Mouse (Mus musculus) liver, embryonic 12.5 days (tissue): ENCODE data around the gene Parp16. TPM values are rescaled to one million over a fixed set of nuclear protein-coding genes. Genes with fewer than 3 reads are reported as not detected.
"Not testable (repeated sequence)": the region's sequence is repeated elsewhere in the genome, so short reads cannot be mapped to it uniquely, and the experiment has no call there.

Experiments used
- ATAC-seq: fragments of 200-750 bp; cut with Nextera tagmentation; 2 replicates; pipeline ENCODE4 v1.8.0; 2017; ENCODE audit warnings: moderate number of reproducible peaks, mild to moderate bottlenecking, moderate library complexity
- H3K27ac ChIP-seq: fragments of 300-500 bp; sonication (generic); 2 replicates; pipeline ENCODE4 v1.5.1; 2016; ENCODE audit warnings: mild to moderate bottlenecking
- H3K27me3 ChIP-seq: fragments of 300-500 bp; sonication (generic); replicated peaks from 2 replicates; pipeline ENCODE4 v1.6.1; 2016; ENCODE audit warnings: mild to moderate bottlenecking, moderate library complexity
- H3K36me3 ChIP-seq: fragments of 300-500 bp; sonication (generic); 2 replicates; pipeline ENCODE4 v1.6.1; 2016; ENCODE audit warnings: mild to moderate bottlenecking, moderate library complexity
- H3K4me1 ChIP-seq: fragments of 300-500 bp; sonication (generic); 2 replicates; pipeline ENCODE4 v1.6.1; 2016
- H3K4me2 ChIP-seq: fragments of 300-500 bp; sonication (generic); 2 replicates; pipeline ENCODE4 v1.6.1; 2016; ENCODE audit warnings: mild to moderate bottlenecking, moderate library complexity
- H3K4me3 ChIP-seq: fragments of 300-500 bp; sonication (generic); 2 replicates; pipeline ENCODE4 v1.5.1; 2016; ENCODE audit warnings: mild to moderate bottlenecking, moderate library complexity
- H3K9ac ChIP-seq: fragments of 300-500 bp; sonication (generic); 2 replicates; pipeline ENCODE4 v1.6.1; 2016; ENCODE audit warnings: mild to moderate bottlenecking, moderate library complexity
- H3K9me3 ChIP-seq: fragments of 300-500 bp; sonication (generic); replicated peaks from 2 replicates; pipeline ENCODE4 v1.6.1; 2016; ENCODE audit warnings: mild to moderate bottlenecking, moderate library complexity
- WGBS: fragments of 180-500 bp; shearing (Covaris S2); methylation state at CpG from one replicate; pipeline ENCODE4 v1.1.7; 2016; ENCODE audit not compliant: insufficient replicate concordance; 5-methylcytosine and 5-hydroxymethylcytosine counted together
- polyA plus RNA-seq: library from polyadenylated mRNA; unstranded; fragments of >200 nt; fragmentation: Nextera tagmentation; extraction: Ambion mirVana; gene quantifications from 2 replicates; pipeline ENCODE4 v1.2.1, GENCODE M21; 2016

Gene Parp16
- polyA plus RNA-seq, 1 experiment from 2014 or later, result 7.7 TPM

DNA sequence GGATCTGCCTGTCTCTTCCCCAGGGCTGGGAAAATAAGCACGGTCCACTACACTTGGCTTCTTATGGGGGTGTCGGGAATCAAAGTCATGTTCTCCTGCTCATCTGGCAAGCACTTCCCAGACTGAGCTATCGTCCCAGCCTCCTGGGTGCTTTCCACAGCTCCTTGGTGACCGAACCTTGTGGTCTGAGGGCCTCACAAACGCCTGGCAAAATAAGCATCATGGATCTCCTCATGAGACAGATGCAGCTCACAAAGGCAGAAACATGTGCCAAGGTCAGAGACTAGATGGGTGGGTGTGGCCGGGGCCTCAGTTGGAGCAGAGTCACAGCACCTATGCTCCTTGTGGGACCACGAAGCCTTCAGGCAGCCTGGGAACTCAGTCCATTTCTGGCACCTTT, 64.2 kb downstream of the Parp16 start:
- Histone ChIP-seq H3K27ac (no peak overlapping the region), H3K4me2 (no peak overlapping the region), H3K36me3 (no peaks in the 10 kb centered on the region), H3K27me3 (no peaks in the 10 kb centered on the region), H3K9me3 (no peaks in the 10 kb centered on the region), H3K4me3 (no peak overlapping the region), H3K9ac (no peak overlapping the region), H3K4me1 (no peaks in the 10 kb centered on the region)
- no peak for ATAC-seq
- WGBS, result 64% methylated on average over 7 of the region's 7 CpGs

DNA sequence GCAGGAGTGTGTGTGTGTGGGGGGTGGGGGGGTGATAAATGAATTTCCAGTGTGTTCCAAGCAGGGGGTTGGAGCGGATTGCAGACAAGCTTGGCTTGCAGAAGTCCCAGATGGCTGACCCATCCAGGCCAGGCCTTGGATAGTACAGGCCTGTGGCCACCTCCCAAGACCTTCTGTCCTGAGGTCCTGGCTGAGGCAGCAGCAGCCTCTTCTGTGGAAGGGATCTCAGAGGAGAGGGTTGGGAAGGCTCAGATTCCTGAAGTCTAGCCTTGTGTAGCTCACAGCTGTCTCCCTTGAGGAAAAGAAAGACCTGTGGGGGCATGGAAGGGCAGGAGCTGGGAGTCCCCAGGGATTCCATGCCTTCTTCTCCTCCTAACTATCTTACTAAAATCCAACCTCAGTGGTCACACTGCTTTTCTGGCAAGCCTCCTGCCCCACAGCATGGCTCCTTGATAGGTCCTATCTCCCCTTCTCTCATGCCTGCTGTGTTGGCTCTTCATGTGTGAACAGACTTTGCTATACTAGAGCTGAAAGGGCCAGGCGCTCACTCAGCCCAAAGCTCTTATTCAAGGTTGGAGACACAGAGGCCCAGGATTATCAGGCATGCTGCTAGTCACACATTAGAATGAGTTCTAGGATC, 66.6 kb downstream of the Parp16 start:
- H3K27ac ChIP-seq, result no peak overlapping the region
- H3K27me3 ChIP-seq, result peaks cover 9% of the 10 kb centered on the region; the same call in 1 of the 2 replicates
- no peaks in the 10 kb centered on the region for H3K36me3 ChIP-seq
- no peak overlapping the region for H3K4me2 ChIP-seq
- no peak overlapping the region for H3K4me3 ChIP-seq
- H3K9me3 ChIP-seq, result no peaks in the 10 kb centered on the region
- WGBS, result 65% methylated on average over 2 of the region's 2 CpGs
- no peaks in the 10 kb centered on the region for H3K4me1 ChIP-seq
- no peak for ATAC-seq
- no peak overlapping the region for H3K9ac ChIP-seq

DNA sequence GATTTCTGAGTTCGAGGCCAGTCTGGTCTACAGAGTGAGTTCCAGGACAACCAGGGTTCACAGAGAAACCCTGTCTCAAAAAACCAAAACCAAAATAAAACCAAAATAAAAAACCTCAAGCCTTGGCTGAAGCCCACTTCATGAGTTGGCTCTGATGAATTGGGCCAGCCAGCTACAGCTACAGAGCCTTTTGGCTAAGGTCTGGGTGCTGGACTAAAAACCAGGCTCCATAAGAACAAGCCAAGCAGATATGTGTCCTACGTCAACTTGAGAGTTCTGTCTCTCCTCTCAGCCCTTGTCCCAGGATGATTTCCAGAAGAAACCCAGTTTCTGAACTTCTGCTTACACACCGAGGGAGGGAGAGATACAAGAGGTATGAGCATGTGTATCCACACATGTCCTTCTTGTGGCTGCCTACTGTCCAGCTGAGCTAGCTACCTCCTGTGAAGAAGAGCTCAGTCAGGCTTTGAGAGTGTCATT, 67.5 kb downstream of the Parp16 start:
- Histone ChIP-seq H3K4me3 (no peak overlapping the region), H3K27me3 (peaks cover 11% of the 10 kb centered on the region; the same call in 1 of the 2 replicates), H3K4me2 (no peak overlapping the region), H3K27ac (no peak overlapping the region), H3K9ac (no peak overlapping the region), H3K4me1 (no peaks in the 10 kb centered on the region), H3K9me3 (no peaks in the 10 kb centered on the region), H3K36me3 (no peaks in the 10 kb centered on the region)
- 67% methylated on average over 3 of the region's 3 CpGs for WGBS
- ATAC-seq, result no peak

DNA sequence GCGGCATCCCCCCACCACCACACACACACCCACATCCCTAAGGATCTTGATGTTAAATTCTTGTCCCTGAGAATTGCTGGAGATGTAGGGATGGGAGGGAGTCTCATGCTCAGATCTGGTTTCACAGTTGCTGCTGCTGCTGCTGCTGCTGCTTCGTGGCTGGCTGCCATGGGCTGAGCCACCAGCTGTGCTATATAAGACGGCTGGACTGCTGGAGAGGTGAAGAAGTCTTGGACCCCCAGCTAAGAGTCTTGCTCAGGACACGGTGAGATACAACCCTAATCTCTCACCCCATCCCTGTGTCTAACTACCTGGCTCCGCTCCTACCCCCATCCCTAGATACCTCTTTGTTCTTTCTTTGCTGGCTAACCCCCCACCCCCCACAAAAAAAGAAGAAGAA, 69.8 kb downstream of the Parp16 start, which contains the start of gene Cilp:
Cilp (plus strand) TSS at position 222 of the 400 bp plus-strand sequence.
- Histone ChIP-seq H3K4me1 (no peaks in the 10 kb centered on the region), H3K27me3 (peaks cover 23% of the 10 kb centered on the region), H3K27ac (no peak within 1 kb of the TSS), H3K9ac (no peak within 1 kb of the TSS), H3K4me2 (no peak within 1 kb of the TSS), H3K36me3 (no peaks in the 10 kb centered on the region), H3K9me3 (no peaks in the 10 kb centered on the region), H3K4me3 (no peak within 1 kb of the TSS)
- no peak for ATAC-seq
- WGBS, result 55% methylated on average over 5 of the region's 5 CpGs

DNA sequence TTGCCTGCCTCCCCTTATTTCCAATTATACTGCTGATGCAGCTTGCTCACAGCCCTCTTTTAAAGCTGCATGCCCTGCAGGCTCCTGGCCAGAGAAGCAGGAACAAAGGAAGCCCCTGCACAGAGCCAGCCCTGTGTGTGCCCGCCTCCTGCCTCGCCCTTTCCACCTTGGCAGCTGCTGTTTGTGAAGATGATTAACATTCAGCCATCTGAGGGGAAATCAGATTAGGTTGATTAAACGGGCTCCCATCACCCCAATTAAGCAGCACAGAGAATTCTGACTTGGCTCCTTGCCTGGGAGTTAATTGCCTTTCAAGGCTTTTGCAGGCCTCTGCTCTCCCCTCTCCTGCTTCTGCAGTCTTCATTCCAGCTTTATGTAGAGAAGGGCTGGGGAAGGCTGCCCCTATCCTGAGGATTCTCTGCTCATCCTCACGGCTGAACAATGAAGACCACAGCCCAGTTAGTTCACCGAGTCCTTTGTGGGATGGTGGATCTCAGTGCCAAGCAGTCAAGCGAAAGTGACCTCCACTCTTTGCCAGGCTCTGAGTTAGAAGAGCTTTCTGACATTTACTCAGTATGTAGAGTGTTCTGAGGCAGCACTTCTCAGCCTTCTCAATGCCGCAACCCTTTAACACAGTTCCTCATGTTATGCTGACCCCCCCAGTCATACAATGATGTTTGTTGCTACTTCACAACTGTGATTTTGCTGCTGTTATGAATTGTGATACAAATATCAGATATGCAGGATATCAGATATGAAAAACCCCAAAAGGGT, 72.8 kb downstream of the Parp16 start:
- no peak overlapping the region for H3K27ac ChIP-seq
- ATAC-seq, result no peak
- no peaks in the 10 kb centered on the region for H3K9me3 ChIP-seq
- H3K4me3 ChIP-seq, result no peak overlapping the region
- H3K4me1 ChIP-seq, result no peaks in the 10 kb centered on the region
- H3K9ac ChIP-seq, result no peak overlapping the region
- no peaks in the 10 kb centered on the region for H3K36me3 ChIP-seq
- WGBS, result 50% methylated on average over 7 of the region's 7 CpGs
- no peak overlapping the region for H3K4me2 ChIP-seq
- peaks cover 23% of the 10 kb centered on the region for H3K27me3 ChIP-seq

DNA sequence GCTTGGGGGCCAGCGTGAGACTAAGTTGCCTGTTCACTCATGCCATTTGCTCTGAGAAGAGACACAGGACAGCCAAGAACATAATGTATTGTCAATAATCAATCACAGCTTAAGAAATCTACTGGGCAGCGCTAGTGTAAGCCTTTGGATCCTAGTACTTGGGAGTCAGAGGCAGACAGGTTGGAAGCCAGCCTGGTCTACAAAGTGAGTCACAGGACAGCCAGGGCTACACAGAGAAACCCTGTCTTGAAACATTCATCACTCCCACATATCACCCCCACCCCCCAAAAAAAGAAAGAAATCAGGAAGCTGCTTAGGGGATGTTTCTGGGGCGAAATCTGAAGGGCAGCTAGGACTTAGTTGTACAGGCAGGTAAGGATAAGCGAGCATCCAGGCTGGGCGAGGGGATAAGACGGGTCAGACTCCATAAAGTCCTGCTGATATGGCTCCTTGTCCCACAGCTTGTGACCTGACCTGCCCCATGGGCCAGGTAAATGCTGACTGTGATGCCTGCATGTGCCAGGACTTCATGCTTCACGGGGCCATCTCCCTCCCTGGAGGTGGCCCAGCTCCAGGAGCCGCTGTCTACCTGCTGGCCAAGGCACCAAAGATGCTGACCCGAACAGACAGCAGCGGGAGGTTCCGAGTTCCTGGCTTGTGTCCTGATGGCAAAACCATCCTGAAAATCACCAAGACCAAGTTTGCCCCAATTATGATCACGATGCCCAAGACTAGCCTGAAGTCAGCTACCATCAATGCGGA, 78.1 kb downstream of the Parp16 start:
- H3K9ac ChIP-seq, result no peak overlapping the region
- H3K27ac ChIP-seq, result no peak overlapping the region
- H3K27me3 ChIP-seq, result peaks cover 8% of the 10 kb centered on the region
- H3K4me1 ChIP-seq, result no peaks in the 10 kb centered on the region
- H3K36me3 ChIP-seq, result no peaks in the 10 kb centered on the region
- no peaks in the 10 kb centered on the region for H3K9me3 ChIP-seq
- 69% methylated on average over 13 of the region's 13 CpGs for WGBS
- no peak for ATAC-seq
- no peak overlapping the region for H3K4me2 ChIP-seq
- H3K4me3 ChIP-seq, result no peak overlapping the region

DNA sequence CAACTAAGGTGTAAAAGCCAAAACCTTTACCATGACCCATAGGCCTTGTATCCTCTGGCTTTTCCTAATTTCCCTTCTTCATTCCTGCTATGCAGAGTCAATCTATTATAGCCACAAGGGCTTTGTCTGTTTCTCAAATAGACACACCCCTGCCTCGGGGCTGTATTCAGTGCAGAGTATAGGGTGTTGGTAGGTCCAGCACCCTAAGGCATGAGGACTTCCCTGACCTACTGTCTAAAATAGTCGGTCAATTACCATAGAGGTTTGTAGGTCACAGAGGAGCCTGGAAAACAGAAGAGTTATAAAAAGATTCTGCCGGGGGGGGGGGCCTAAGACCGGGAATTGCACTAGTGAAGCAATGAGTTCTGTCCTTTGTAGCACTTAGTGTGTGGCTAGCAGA, 78.7 kb downstream of the Parp16 start:
- no peak for ATAC-seq
- H3K9me3 ChIP-seq, result no peaks in the 10 kb centered on the region
- WGBS, result 71% methylated on average over 4 of the region's 4 CpGs
- no peaks in the 10 kb centered on the region for H3K36me3 ChIP-seq
- peaks cover 7% of the 10 kb centered on the region for H3K27me3 ChIP-seq
- H3K27ac ChIP-seq, result no peak overlapping the region
- H3K4me2 ChIP-seq, result no peak overlapping the region
- H3K4me1 ChIP-seq, result no peaks in the 10 kb centered on the region
- H3K4me3 ChIP-seq, result no peak overlapping the region
- no peak overlapping the region for H3K9ac ChIP-seq

DNA sequence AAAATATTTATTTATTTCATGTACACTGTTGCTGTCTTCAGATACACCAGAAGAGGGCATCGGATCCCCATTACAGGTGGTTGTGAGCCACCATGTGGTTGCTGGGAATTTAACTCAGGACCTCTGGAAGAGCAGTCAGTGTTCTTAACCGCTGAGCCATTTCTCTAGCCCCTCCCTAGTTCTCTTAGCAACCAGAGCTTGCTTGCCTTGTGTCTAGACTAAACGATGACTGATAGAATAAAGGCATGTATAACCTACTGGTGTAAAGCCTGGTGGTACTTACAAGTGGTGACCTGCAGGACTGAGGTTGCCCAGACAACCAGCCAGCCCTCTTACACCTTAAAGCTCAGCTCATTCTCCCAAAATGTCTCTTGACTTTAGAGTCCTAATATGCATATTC, 79.7 kb downstream of the Parp16 start:
- H3K27me3 ChIP-seq, H3K4me1 ChIP-seq, H3K27ac ChIP-seq, H3K9ac ChIP-seq, H3K4me3 ChIP-seq, ATAC-seq, H3K36me3 ChIP-seq, H3K4me2 ChIP-seq, H3K9me3 ChIP-seq: not testable (repeated sequence)
- 68% methylated on average over 3 of the region's 3 CpGs for WGBS

DNA sequence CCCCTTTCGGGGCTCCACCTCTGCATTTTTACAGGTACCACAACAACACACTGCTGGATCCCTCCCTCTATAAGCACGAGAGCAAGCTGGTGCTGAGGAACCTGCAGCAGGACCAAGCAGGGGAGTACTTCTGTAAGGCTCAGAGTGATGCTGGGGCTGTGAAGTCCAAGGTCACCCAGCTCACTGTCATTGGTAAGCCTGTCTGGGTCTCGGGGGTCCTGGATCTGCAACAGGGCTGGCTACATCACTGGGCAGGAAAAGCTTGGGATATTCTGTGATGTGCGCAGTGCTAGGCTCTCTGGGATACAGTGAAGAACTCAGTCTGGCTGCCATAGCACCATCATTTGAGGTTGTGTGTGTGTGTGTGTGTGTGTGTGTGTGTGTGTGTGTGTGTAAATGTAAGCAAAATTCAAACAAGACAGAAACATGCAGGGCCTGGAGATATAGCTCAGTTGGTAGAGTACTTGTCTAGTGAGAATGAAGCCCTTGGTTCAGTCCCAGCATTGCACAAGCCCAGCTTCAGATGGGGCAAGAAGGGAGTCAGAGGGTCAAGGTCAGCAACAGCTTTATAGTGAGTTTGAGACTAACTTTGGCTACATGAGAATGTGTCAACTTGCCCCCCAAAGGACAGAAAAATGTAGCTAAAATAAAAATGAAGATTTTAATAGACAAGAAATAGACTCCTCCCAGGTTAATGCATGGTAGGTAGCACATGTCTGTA, 80.8 kb downstream of the Parp16 start:
- H3K27me3 ChIP-seq, result no peaks in the 10 kb centered on the region; the same call in 1 of the 2 replicates
- no peak for ATAC-seq
- no peak overlapping the region for H3K4me3 ChIP-seq
- no peaks in the 10 kb centered on the region for H3K4me1 ChIP-seq
- WGBS, result 52% methylated on average over 4 of the region's 4 CpGs
- no peaks in the 10 kb centered on the region for H3K36me3 ChIP-seq
- H3K27ac ChIP-seq, result no peak overlapping the region
- H3K9ac ChIP-seq, result no peak overlapping the region
- H3K4me2 ChIP-seq, result no peak overlapping the region
- no peaks in the 10 kb centered on the region for H3K9me3 ChIP-seq

DNA sequence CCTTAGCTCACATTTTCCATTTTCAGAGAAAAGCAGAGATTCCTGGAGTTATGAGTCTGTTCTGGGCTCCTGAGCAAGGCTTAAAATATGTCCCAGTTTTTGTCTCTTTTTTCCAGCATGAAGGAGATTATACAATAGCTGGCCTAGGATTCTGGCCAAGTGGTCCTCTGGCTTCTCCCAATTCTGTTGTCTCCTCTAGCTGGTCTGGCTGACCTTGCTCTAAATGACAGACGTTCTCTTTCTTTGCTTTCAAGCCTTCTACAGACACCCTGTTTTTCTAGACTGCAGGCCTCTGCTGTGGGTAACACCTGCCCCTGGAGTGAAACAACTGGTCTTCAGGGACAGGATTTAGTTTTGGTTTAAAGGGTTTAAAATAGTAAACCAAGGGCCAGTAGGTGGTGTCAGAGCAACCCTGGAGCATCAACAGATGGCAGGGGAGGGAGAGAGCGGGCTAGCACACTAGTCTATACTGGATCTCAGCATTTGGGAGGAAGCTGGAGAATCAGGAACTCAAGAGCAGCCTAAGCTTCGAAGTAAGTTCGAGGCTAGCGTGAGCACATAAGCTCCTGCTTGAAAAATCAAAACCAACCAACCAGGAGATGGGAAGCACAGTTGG, 86.5 kb downstream of the Parp16 start:
- no peaks in the 10 kb centered on the region; the same call in 1 of the 2 replicates for H3K27me3 ChIP-seq
- WGBS, result 67% methylated on average over 5 of the region's 5 CpGs

DNA sequence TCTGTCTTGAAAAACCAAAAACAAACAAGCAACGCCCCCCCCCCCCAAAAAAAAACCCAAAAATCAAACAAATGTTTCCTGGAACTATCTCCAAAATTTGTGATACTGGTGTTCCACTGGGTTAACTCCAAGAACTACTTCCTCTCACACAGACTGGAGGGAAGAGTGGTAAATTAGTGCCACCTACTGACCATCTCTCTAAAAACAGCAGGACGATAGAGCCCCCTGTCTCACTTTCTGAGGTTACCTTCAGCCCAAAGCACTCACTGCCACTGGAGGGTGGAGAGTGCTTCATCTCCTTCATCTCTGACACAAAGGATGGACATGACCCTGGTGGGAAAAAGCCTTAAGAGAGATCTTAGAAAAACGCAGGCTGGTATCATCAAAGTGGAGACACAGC, 88.1 kb downstream of the Parp16 start:
- Histone ChIP-seq H3K27me3 (no peaks in the 10 kb centered on the region; the same call in 1 of the 2 replicates), H3K36me3 (no peaks in the 10 kb centered on the region), H3K4me3 (no peak overlapping the region), H3K4me1 (no peaks in the 10 kb centered on the region), H3K9ac (no peak overlapping the region), H3K4me2 (no peak overlapping the region), H3K9me3 (no peaks in the 10 kb centered on the region), H3K27ac (no peak overlapping the region)
- ATAC-seq, result no peak
- WGBS, result 3% methylated on average over 3 of the region's 3 CpGs

More for the DNA sequence above, 86.5 kb downstream of the Parp16 start:
- H3K4me3 ChIP-seq, result no peak overlapping the region
- ATAC-seq, result no peak
- H3K27ac ChIP-seq, result no peak overlapping the region
- H3K4me2 ChIP-seq, result no peak overlapping the region
- no peaks in the 10 kb centered on the region for H3K9me3 ChIP-seq
- H3K4me1 ChIP-seq, result no peaks in the 10 kb centered on the region
- H3K36me3 ChIP-seq, result no peaks in the 10 kb centered on the region
- no peak overlapping the region for H3K9ac ChIP-seq
